ENCODE assay signal across 8 mouse cellular contexts in genomic region chr9:58489865-58490165, GRCm38 (mm10). TPM values are rescaled to one million over a fixed set of nuclear protein-coding genes. Genes with fewer than 3 reads are reported as not detected.
DNase-seq lines count a peak whose midpoint lies in the region; ATAC-seq and TF ChIP-seq lines count a peak whose summit lies in the region.

No protein-coding gene starts in this region.

- H3K27me3 ChIP-seq in heart, embryonic 14.5 days (ENCODE audit: control insufficient read depth, insufficient read depth, low read length), result peaks cover 51% of the 10 kb centered on the region
- H3K27me3 ChIP-seq in forebrain, embryonic 13.5 days, result peaks cover 22% of the 10 kb centered on the region
- peaks cover 23% of the 10 kb centered on the region for H3K27me3 ChIP-seq in midbrain, embryonic 11.5 days (ENCODE audit: control insufficient read depth, insufficient read depth, low read length)

- H3K36me3 ChIP-seq in heart, embryonic 14.5 days (ENCODE audit: control insufficient read depth, insufficient read depth, low read length), result no peaks in the 10 kb centered on the region
- H3K36me3 ChIP-seq in ES-E14 (ENCODE audit: control insufficient read depth, insufficient read depth, low read length, poor library complexity, severe bottlenecking), result no peaks in the 10 kb centered on the region; the same call in 1 of the 2 replicates
- peaks cover 17% of the 10 kb centered on the region; the same call in 1 of the 2 replicates for H3K36me3 ChIP-seq in forebrain, embryonic 13.5 days (ENCODE audit: poor library complexity, severe bottlenecking)
- no peaks in the 10 kb centered on the region for H3K36me3 ChIP-seq in midbrain, embryonic 11.5 days (ENCODE audit: control insufficient read depth, insufficient read depth, low read length)

- WGBS in heart, embryonic 14.5 days, result 11% methylated on average over 7 of the region's 7 CpGs
- 9% methylated on average over 7 of the region's 7 CpGs for WGBS in forebrain, embryonic 13.5 days
- 8% methylated on average over 7 of the region's 7 CpGs for WGBS in midbrain, embryonic 11.5 days

- in situ Hi-C loops in ES-E14 (cut with MboI; ENCODE audit: low sequenced_read_pairs in 2 of 2, unreplicated experiment in 2 of 2), result no loop called here

- H3K4me1 ChIP-seq in heart, embryonic 14.5 days (ENCODE audit: control insufficient read depth in 2 of 2, insufficient read depth in 2 of 2, low read length in 2 of 2), result peaks cover 8 to 16% of the 10 kb centered on the region in 2 experiments; a peak in 3 of 4 replicates
- peaks cover 0 to 12% of the 10 kb centered on the region in 2 experiments; a peak in 2 of 4 replicates for H3K4me1 ChIP-seq in ES-E14 (ENCODE audit: control insufficient read depth in 2 of 2, insufficient read depth in 2 of 2, low read length in 2 of 2, poor library complexity in 1 of 2)
- peaks cover 39% of the 10 kb centered on the region for H3K4me1 ChIP-seq in forebrain, embryonic 13.5 days
- peaks cover 11% of the 10 kb centered on the region for H3K4me1 ChIP-seq in midbrain, embryonic 11.5 days (ENCODE audit: control insufficient read depth, insufficient read depth, low read length)

- intact Hi-C loops in heart, postnatal 25 days (cut with DNase I), result no loop called here

- peak overlapping the region; percentile 100 for H3K4me2 ChIP-seq in heart, embryonic 14.5 days (ENCODE audit: low read length)
- H3K4me2 ChIP-seq in forebrain, embryonic 13.5 days, result peak overlapping the region; percentile 96
- peak overlapping the region; percentile 67 for H3K4me2 ChIP-seq in midbrain, embryonic 11.5 days

- H3K9me3 ChIP-seq in heart, embryonic 14.5 days (ENCODE audit: control insufficient read depth, low read length), result no peaks in the 10 kb centered on the region
- H3K9me3 ChIP-seq in ES-E14 (ENCODE audit: control insufficient read depth, insufficient read depth, low read depth, low read length), result no peaks in the 10 kb centered on the region
- no peaks in the 10 kb centered on the region for H3K9me3 ChIP-seq in forebrain, embryonic 13.5 days (replicated peaks)
- H3K9me3 ChIP-seq in midbrain, embryonic 11.5 days (ENCODE audit: control insufficient read depth, low read length), result no peaks in the 10 kb centered on the region

- no peak for ATAC-seq in heart, embryonic 14.5 days (ENCODE audit: insufficient number of reproducible peaks, insufficient read depth, low FRiP score, low read depth)
- 0 out of 2 replicates have a peak, but pooled peaks have one; percentile 11 for ATAC-seq in forebrain, embryonic 13.5 days
- no peak for ATAC-seq in midbrain, embryonic 11.5 days (ENCODE audit: low FRiP score)

- H3K9ac ChIP-seq in heart, embryonic 14.5 days (ENCODE audit: low read length), result peak overlapping the region; percentile 80; the same call in 1 of the 2 replicates
- peak overlapping the region; percentile 9 for H3K9ac ChIP-seq in ES-E14 (ENCODE audit: insufficient read depth, low read depth, low read length, poor library complexity, severe bottlenecking)
- peak overlapping the region; percentile 76 for H3K9ac ChIP-seq in forebrain, embryonic 13.5 days
- H3K9ac ChIP-seq in midbrain, embryonic 11.5 days (ENCODE audit: low read length), result peak overlapping the region; percentile 36; the same call in 1 of the 2 replicates

- DNase-seq in heart, postnatal 25 days (ENCODE audit: low spot score), result no peak
- DNase-seq in ES-E14 (ENCODE audit: low read depth, low spot score), result no peak
- no peak for DNase-seq in midbrain, embryonic 11.5 days (ENCODE audit: low spot score, missing footprints)
- no peak for DNase-seq in thymus, adult 18-20 months
- no peak for DNase-seq in embryo, embryonic 10 days (ENCODE audit: low spot score)
- no peak for DNase-seq in gastrocnemius, adult 8-10 months (ENCODE audit: low spot score in 2 of 2)

- H3K27ac ChIP-seq in heart, embryonic 14.5 days (replicated peaks in 1 of 2; ENCODE audit: control insufficient read depth in 1 of 2, insufficient read depth in 1 of 2, low read depth in 2 of 2, low read length in 2 of 2), result no peak overlapping the region
- no peak overlapping the region for H3K27ac ChIP-seq in ES-E14 (ENCODE audit: insufficient read depth, low read depth, low read length, poor library complexity, severe bottlenecking)
- no peak overlapping the region for H3K27ac ChIP-seq in forebrain, embryonic 13.5 days
- H3K27ac ChIP-seq in midbrain, embryonic 11.5 days (ENCODE audit: low read depth, low read length), result no peak overlapping the region

- H3K4me3 ChIP-seq in heart, embryonic 14.5 days (ENCODE audit: control insufficient read depth in 1 of 2, insufficient read depth in 1 of 2, low read depth in 1 of 2, low read length in 2 of 2), result 0 out of 4 replicates have a peak overlapping the region, but pooled peaks of 1 of the 2 experiments have one; percentile 2
- peak overlapping the region; percentile 23 to 82 for H3K4me3 ChIP-seq in ES-E14 (ENCODE audit: insufficient read depth in 1 of 2, low read depth in 1 of 2, low read length in 2 of 2, poor library complexity in 1 of 2, severe bottlenecking in 1 of 2)
- peak overlapping the region; percentile 55 for H3K4me3 ChIP-seq in forebrain, embryonic 13.5 days
- peak overlapping the region; percentile 60; the same call in 1 of the 2 replicates for H3K4me3 ChIP-seq in midbrain, embryonic 11.5 days (ENCODE audit: low read depth, low read length)

TF ChIP-seq in ES-E14, 5 proteins besides CTCF, POLR2A, EP300 and RAD21:
- TF ChIP-seq HCFC1 (IDR thresholded peaks at IDR 0.05; ENCODE audit: borderline replicate concordance, insufficient read depth, low read length), result no peak
- TF ChIP-seq ZC3H11A (IDR thresholded peaks at IDR 0.05; ENCODE audit: borderline replicate concordance, low read depth, low read length), result no peak
- no peak for TF ChIP-seq CHD2 (IDR thresholded peaks at IDR 0.05; ENCODE audit: low read depth, low read length)
- TF ChIP-seq ZNF384 (IDR thresholded peaks at IDR 0.05; ENCODE audit: low read depth, low read length), result no peak
- TF ChIP-seq MAFK (IDR thresholded peaks at IDR 0.05; ENCODE audit: insufficient read depth, low read depth, low read length), result no peak

RNA-seq across cellular contexts. Expression of gene Insyn1, which starts 1.4 kb away (rescaled TPM):
- 1.1 and 1.8 TPM in 2 replicates for polyA plus RNA-seq in heart, embryonic 14.5 days (2014; fragmentation: Nextera tagmentation; extraction: Ambion mirVana)
- total RNA-seq in heart, postnatal 25 days (2021), result 10 to 100 TPM; 14.9 to 15.4 TPM
- 4.8 and 5.4 TPM in 2 replicates for total RNA-seq in ES-E14 (2012; rRNA removed)
- polyA plus RNA-seq in forebrain, embryonic 13.5 days (2015; fragmentation: Nextera tagmentation; extraction: Ambion mirVana), result 2.8 and 3.5 TPM in 2 replicates
- polyA plus RNA-seq in midbrain, embryonic 11.5 days (2014; fragmentation: Nextera tagmentation; extraction: Ambion mirVana), result 1.4 and 1.8 TPM in 2 replicates
- total RNA-seq in gastrocnemius, adult 8-10 months (2022), result 10 to 100 TPM; 21.3 to 34.2 (median 28.3) TPM

Comparison
In these comparisons a context has a peak if more than half of its experiments do, and no peak if none do; other contexts are left out.
1. H3K9ac ChIP-seq: peak in every context shown above with its lines; median percentile 80 in heart, embryonic 14.5 days; 76 in forebrain, embryonic 13.5 days; 36 in midbrain, embryonic 11.5 days; 9 in ES-E14.